Mouse (Mus musculus) heart, postnatal 4 days (tissue): ENCODE measurements around the gene D630039A03Rik. TPM values are rescaled to one million over a fixed set of nuclear protein-coding genes. Genes with fewer than 3 reads are reported as not detected.
"Not testable (repeated sequence)": the region's sequence is repeated elsewhere in the genome, so short reads cannot be mapped to it uniquely, and the experiment has no call there.

Experiments used
- DNase-seq: peaks from one replicate; pipeline ENCODE4 v3.0.0; 2021
- total RNA-seq, 2 experiments: library from RNA; stranded (reverse); gene quantifications; 2 replicates each; pipeline ENCODE4 v1.2.3; 2021

The D630039A03Rik gene
- total RNA-seq, 2 experiments from 2014 or later: not detected

- no peak for DNase-seq
Observed at GRCm38 (mm10) chr4:57924556-57925071, 8.5 kb upstream of the D630039A03Rik start.

GRCm38 (mm10) chr4:57922171-57922570, 6.1 kb upstream of the D630039A03Rik start:
- no peak for DNase-seq

GRCm38 (mm10) chr4:57920522-57920921, 4.4 kb upstream of the D630039A03Rik start:
- no peak for DNase-seq

- no peak for DNase-seq
Observed at GRCm38 (mm10) chr4:57919494-57920423, 3.7 kb upstream of the D630039A03Rik start.

- DNase-seq: no peak
Observed at GRCm38 (mm10) chr4:57916711-57917110, 614 bp upstream of the D630039A03Rik start.

GRCm38 (mm10) chr4:57915216-57915965, 706 bp downstream of the D630039A03Rik start:
- peak; percentile 49 for DNase-seq

GRCm38 (mm10) chr4:57914193-57915190, 1.6 kb downstream of the D630039A03Rik start:
- no peak for DNase-seq

- DNase-seq: no peak
Observed at GRCm38 (mm10) chr4:57913021-57913420, 3.1 kb downstream of the D630039A03Rik start.

GRCm38 (mm10) chr4:57908860-57909259, 7.2 kb downstream of the D630039A03Rik start:
- no peak for DNase-seq

- no peak for DNase-seq
Observed at GRCm38 (mm10) chr4:57906708-57907107, 9.4 kb downstream of the D630039A03Rik start.

- no peak for DNase-seq
Observed at GRCm38 (mm10) chr4:57904638-57905037, 11.5 kb downstream of the D630039A03Rik start.

GRCm38 (mm10) chr4:57904211-57904610, 11.9 kb downstream of the D630039A03Rik start:
- DNase-seq: peak; percentile 82

GRCm38 (mm10) chr4:57902619-57903018, 13.5 kb downstream of the D630039A03Rik start:
- DNase-seq: no peak

GRCm38 (mm10) chr4:57901210-57901609, 14.9 kb downstream of the D630039A03Rik start:
- DNase-seq: peak; percentile 48

GRCm38 (mm10) chr4:57896631-57897030, 19.5 kb downstream of the D630039A03Rik start:
- no peak for DNase-seq

GRCm38 (mm10) chr4:57895902-57896301, 20.2 kb downstream of the D630039A03Rik start:
- DNase-seq: no peak

GRCm38 (mm10) chr4:57895140-57895539, 21.0 kb downstream of the D630039A03Rik start:
- DNase-seq: no peak

GRCm38 (mm10) chr4:57892001-57892586, 24.0 kb downstream of the D630039A03Rik start:
- no peak for DNase-seq

- no peak for DNase-seq
Observed at GRCm38 (mm10) chr4:57889773-57890172, 26.3 kb downstream of the D630039A03Rik start.

- DNase-seq: not testable (repeated sequence)
Observed at GRCm38 (mm10) chr4:57888978-57889377, 27.1 kb downstream of the D630039A03Rik start.

- no peak for DNase-seq
Observed at GRCm38 (mm10) chr4:57888246-57888645, 27.9 kb downstream of the D630039A03Rik start.
